Mouse (Mus musculus) MEL (cell line): Measurements from ENCODE around the gene Gon7. TPM values are rescaled to one million over a fixed set of nuclear protein-coding genes. Genes with fewer than 3 reads are reported as not detected.

Source experiments
- DNase-seq: peaks from one replicate; pipeline ENCODE4 v3.0.0; 2011; ENCODE audit warnings: low read depth, low spot score
- H3K27ac ChIP-seq: 2 replicates; pipeline ENCODE4 v1.5.1; 2012; ENCODE audit warnings: low read depth, mild to moderate bottlenecking, control low read depth, low read length, moderate library complexity; ENCODE audit not compliant: control insufficient read depth
- H3K27me3 ChIP-seq, 2 experiments: fragments of 150-350 bp in 1 of 2; sonication (generic) in 1 of 2; 2 replicates each; pipeline ENCODE4 v1.6.1; 2012; ENCODE audit warnings: low read length in 2 of 2, mild to moderate bottlenecking in 2 of 2, improper control_type of control experiment in 1 of 2, moderate library complexity in 1 of 2; ENCODE audit not compliant: insufficient read depth in 2 of 2, control insufficient read depth in 1 of 2
- H3K36me3 ChIP-seq, 2 experiments: 2 replicates each; pipeline ENCODE4 v1.6.1; 2012 to 2014; ENCODE audit warnings: low read length in 2 of 2, improper control_type of control experiment in 1 of 2, inconsistent platforms in 1 of 2, mild to moderate bottlenecking in 1 of 2; ENCODE audit not compliant: insufficient read depth in 2 of 2, control insufficient read depth in 1 of 2
- H3K4me1 ChIP-seq, 2 experiments: fragments of 150-350 bp in 1 of 2; sonication (generic) in 1 of 2; 2 replicates each; pipeline ENCODE4 v1.6.1; 2012; ENCODE audit warnings: low read length in 2 of 2, improper control_type of control experiment in 1 of 2, mild to moderate bottlenecking in 1 of 2; ENCODE audit not compliant: insufficient read depth in 2 of 2, control insufficient read depth in 1 of 2
- H3K4me3 ChIP-seq, 2 experiments: fragments of 150-350 bp in 1 of 2; sonication (generic) in 1 of 2; 2 replicates each; pipeline ENCODE4 v1.5.1; 2012; ENCODE audit warnings: low read depth in 2 of 2, low read length in 2 of 2, mild to moderate bottlenecking in 2 of 2, moderate library complexity in 2 of 2, control low read depth in 1 of 2, improper control_type of control experiment in 1 of 2; ENCODE audit not compliant: control insufficient read depth in 1 of 2, insufficient read depth in 1 of 2
- H3K79me2 ChIP-seq: 2 replicates; pipeline ENCODE4 v1.6.1; 2012; ENCODE audit warnings: mild to moderate bottlenecking, low read length, moderate library complexity; ENCODE audit not compliant: control insufficient read depth, poor library complexity, insufficient read depth
- H3K9ac ChIP-seq: 2 replicates; pipeline ENCODE4 v1.6.1; 2012; ENCODE audit warnings: low read depth, mild to moderate bottlenecking, control low read depth, low read length, moderate library complexity; ENCODE audit not compliant: control insufficient read depth, poor library complexity, severe bottlenecking
- H3K9me3 ChIP-seq: fragments of 150-350 bp; sonication (generic); replicated peaks from 2 replicates; pipeline ENCODE4 v1.6.1; 2012; ENCODE audit warnings: mild to moderate bottlenecking, low read length, improper control_type of control experiment, moderate library complexity; ENCODE audit not compliant: insufficient read depth
- BHLHE40 ChIP-seq: IDR thresholded peaks from 2 replicates; pipeline ENCODE4 v1.6.1; 2012; ENCODE audit warnings: low read depth, mild to moderate bottlenecking, inconsistent platforms, low read length, improper control_type of control experiment, borderline replicate concordance
- CTCF ChIP-seq, 3 experiments: IDR thresholded peaks in 2 of 3; conservative IDR thresholded peaks in 1 of 3; 2 replicates each; pipeline ENCODE4 v1.5.1; 2011 to 2012; ENCODE audit warnings: low read length in 3 of 3, low read depth in 2 of 3, mild to moderate bottlenecking in 2 of 3, improper control_type of control experiment in 1 of 3, inconsistent platforms in 1 of 3, mixed read lengths in 1 of 3, moderate library complexity in 1 of 3; ENCODE audit not compliant: control insufficient read depth in 1 of 3, insufficient read depth in 1 of 3, poor library complexity in 1 of 3, severe bottlenecking in 1 of 3
- ELF1 ChIP-seq: IDR thresholded peaks from 2 replicates; pipeline ENCODE4 v1.6.1; 2014; ENCODE audit warnings: low read depth, mild to moderate bottlenecking, inconsistent platforms, low read length, improper control_type of control experiment, moderate library complexity
- GABPA ChIP-seq: IDR thresholded peaks from 2 replicates; pipeline ENCODE4 v1.6.1; 2012; ENCODE audit warnings: low read depth, mild to moderate bottlenecking, inconsistent platforms, low read length, improper control_type of control experiment, moderate library complexity
- HCFC1 ChIP-seq: IDR thresholded peaks from 2 replicates; pipeline ENCODE4 v1.6.1; 2012; ENCODE audit warnings: low read depth, mild to moderate bottlenecking, inconsistent platforms, low read length, improper control_type of control experiment, moderate library complexity
- MAZ ChIP-seq: IDR thresholded peaks from 2 replicates; pipeline ENCODE4 v1.6.1; 2012; ENCODE audit warnings: low read depth, mild to moderate bottlenecking, inconsistent platforms, low read length, improper control_type of control experiment
- NRF1 ChIP-seq: IDR thresholded peaks from 2 replicates; pipeline ENCODE4 v1.6.1; 2014; ENCODE audit warnings: low read depth, mild to moderate bottlenecking, inconsistent platforms, low read length, improper control_type of control experiment, moderate library complexity; ENCODE audit not compliant: poor library complexity, insufficient read depth, severe bottlenecking
- POLR2AphosphoS2 ChIP-seq: IDR thresholded peaks from 2 replicates; pipeline ENCODE4 v1.6.1; 2011; ENCODE audit warnings: low read length, improper control_type of control experiment
- RAD21 ChIP-seq: IDR thresholded peaks from 2 replicates; pipeline ENCODE4 v1.6.1; 2011; ENCODE audit warnings: mild to moderate bottlenecking, low read depth, low read length, improper control_type of control experiment
- SIN3A ChIP-seq: IDR thresholded peaks from 2 replicates; pipeline ENCODE4 v1.6.1; 2012; ENCODE audit warnings: low read length, improper control_type of control experiment, inconsistent platforms
- SMC3 ChIP-seq: IDR thresholded peaks from 2 replicates; pipeline ENCODE4 v1.6.1; 2011; ENCODE audit warnings: low read depth, low read length, improper control_type of control experiment
- UBTF ChIP-seq: IDR thresholded peaks from 2 replicates; pipeline ENCODE4 v1.6.1; 2012; ENCODE audit warnings: low read depth, mild to moderate bottlenecking, inconsistent platforms, low read length, improper control_type of control experiment, moderate library complexity, borderline replicate concordance; ENCODE audit not compliant: insufficient read depth
- ZC3H11A ChIP-seq: IDR thresholded peaks from 2 replicates; pipeline ENCODE4 v1.6.1; 2012; ENCODE audit warnings: low read depth, mild to moderate bottlenecking, inconsistent platforms, low read length, improper control_type of control experiment
- ZKSCAN1 ChIP-seq: IDR thresholded peaks from 2 replicates; pipeline ENCODE4 v1.6.1; 2012; ENCODE audit warnings: low read depth, mild to moderate bottlenecking, inconsistent platforms, low read length, improper control_type of control experiment, moderate library complexity
- polyA plus RNA-seq, 2 experiments: library from polyadenylated mRNA; stranded (reverse) in 1 of 2; unstranded in 1 of 2; fragments of >175 nt in 1 of 2; fragments of >200 nt in 1 of 2; gene quantifications; 2 replicates each; pipeline versions ENCODE4 v1.2.1 to v1.2.4; 2012; ENCODE audit warnings: low replicate concordance in 2 of 2, low read depth in 1 of 2; ENCODE audit not compliant: insufficient read length in 2 of 2, insufficient read depth in 1 of 2, missing spikeins in 1 of 2
- total RNA-seq: library from RNA; depleted of rRNA; stranded (reverse); fragments of 300-350 nt; gene quantifications from 2 replicates; pipeline ENCODE4 v1.2.3, GENCODE M21; 2012

The Gon7 gene
- total and polyA plus RNA-seq, 3 experiments = 31.3 to 129 (median 33.0) TPM

DNA sequence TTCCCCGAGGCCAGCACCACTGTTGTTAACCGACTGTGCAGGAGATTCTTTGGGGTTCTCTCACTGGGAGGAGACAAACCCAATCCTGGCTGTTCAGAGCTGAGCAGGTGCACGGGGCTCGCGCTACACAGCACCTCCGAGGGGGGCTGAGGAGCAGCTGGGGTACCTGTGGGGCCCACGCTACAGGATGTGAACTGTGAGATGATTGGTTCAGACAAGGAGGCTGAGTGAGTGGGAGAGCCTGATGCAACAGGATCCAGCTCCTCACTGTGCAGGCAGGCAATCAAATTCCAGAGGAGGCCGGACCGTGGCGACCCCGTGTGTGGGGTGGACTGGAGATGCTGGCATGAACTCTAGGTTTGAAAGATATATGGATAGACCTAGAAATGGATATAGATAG, 35.2 kb downstream of the Gon7 start:
- no peak for DNase-seq
- peaks cover 0 to 16% of the 10 kb centered on the region in 2 experiments; a peak in 2 of 4 replicates for H3K4me1 ChIP-seq
- H3K9me3 ChIP-seq = no peaks in the 10 kb centered on the region
- no peak overlapping the region for H3K4me3 ChIP-seq
- no peaks in the 10 kb centered on the region for H3K79me2 ChIP-seq
- no peaks in the 10 kb centered on the region for H3K27me3 ChIP-seq
- H3K36me3 ChIP-seq = peaks cover 0 to 8% of the 10 kb centered on the region in 2 experiments; a peak in 2 of 4 replicates
- H3K27ac ChIP-seq = no peak overlapping the region
- H3K9ac ChIP-seq = no peak overlapping the region
- TF ChIP-seq POLR2AphosphoS2 (no peak), UBTF (no peak), GABPA (no peak), ELF1 (no peak), NRF1 (no peak)
- TF ChIP-seq, all 39 proteins: peak for 0

DNA sequence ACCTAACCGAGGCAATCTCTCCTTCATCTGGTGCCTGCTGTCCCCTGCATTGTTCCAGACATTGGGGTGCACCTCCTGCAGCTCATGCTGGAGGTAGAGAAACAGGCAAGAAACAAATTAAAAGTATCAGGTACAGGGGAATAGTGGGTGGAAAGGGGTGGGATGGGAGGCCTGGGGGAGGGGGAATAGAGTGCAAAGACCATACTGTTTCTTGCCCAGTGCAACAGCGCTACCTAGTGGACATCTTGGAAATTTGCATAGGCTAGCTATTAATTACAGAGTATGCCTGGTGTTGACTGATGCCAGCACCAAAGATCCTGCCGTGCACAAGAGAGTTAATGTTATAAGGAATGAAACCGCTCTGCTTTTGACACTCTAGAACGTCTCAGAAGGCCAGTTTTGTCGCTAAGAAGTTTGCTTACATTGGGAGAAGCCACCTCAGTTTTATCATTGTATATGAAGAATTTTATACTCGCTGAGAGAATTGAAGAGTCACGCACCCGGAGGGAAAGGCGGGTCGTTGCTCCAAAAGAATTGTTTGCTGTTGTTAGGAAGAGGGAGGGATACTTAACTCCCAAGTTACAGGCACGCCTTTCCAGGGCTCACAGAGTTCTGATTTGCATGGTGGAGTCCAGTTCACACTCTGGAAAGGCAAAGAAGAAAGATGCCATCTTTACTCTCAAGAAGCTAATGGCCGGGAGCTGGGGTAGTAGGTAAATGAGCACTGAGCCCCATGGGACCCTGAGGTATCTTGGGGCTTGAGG, 37.9 kb downstream of the Gon7 start:
- DNase-seq = peak; percentile 70
- Histone ChIP-seq H3K79me2 (no peaks in the 10 kb centered on the region), H3K27me3 (no peaks in the 10 kb centered on the region), H3K9ac (no peak overlapping the region), H3K4me1 (peaks cover 0 to under 1% of the 10 kb centered on the region in 2 experiments; a peak in 2 of 4 replicates), H3K36me3 (no peaks in the 10 kb centered on the region; a peak in 1 of 4 replicates), H3K27ac (no peak overlapping the region), H3K4me3 (no peak overlapping the region), H3K9me3 (no peaks in the 10 kb centered on the region)
- TF ChIP-seq BHLHE40 = peak; percentile 43; the same call in 1 of the 2 replicates
- no peak; the same call in 1 of the 2 replicates for TF ChIP-seq MAZ
- TF ChIP-seq UBTF = no peak
- TF ChIP-seq CTCF (IDR thresholded peaks at IDR 0.05 in 2 of 3, conservative IDR thresholded peaks at IDR 0.05 in 1 of 3; ENCODE audit: control insufficient read depth in 1 of 3, insufficient read depth in 1 of 3, low read depth in 2 of 3, low read length in 3 of 3, poor library complexity in 1 of 3, severe bottlenecking in 1 of 3) = peak; percentile 62 to 91 (median 90)
- TF ChIP-seq ZC3H11A = peak; percentile 85
- TF ChIP-seq ZKSCAN1 = no peak
- peak; percentile 89 for TF ChIP-seq RAD21
- TF ChIP-seq HCFC1 = no peak
- TF ChIP-seq SIN3A = peak; percentile 30; the same call in 1 of the 2 replicates
- TF ChIP-seq SMC3 = peak; percentile 82
